Mouse (Mus musculus) spleen, postnatal 10 days (tissue): Measurements from ENCODE around the gene Vmn2r43.
"Not testable (repeated sequence)": the region's sequence is repeated elsewhere in the genome, so short reads cannot be mapped to it uniquely, and the experiment has no call there.

Source experiments
- DNase-seq, 2 experiments: peaks; one replicate each; pipeline ENCODE4 v3.0.0; 2021 to 2022; ENCODE audit warnings: low spot score in 2 of 2

Vmn2r43 gene

GRCm38 (mm10) chr7:8260499-8260898, at the start of gene Vmn2r43:
Vmn2r43 (minus strand) TSS chr7:8260599.
- not testable (repeated sequence) for DNase-seq

DNA sequence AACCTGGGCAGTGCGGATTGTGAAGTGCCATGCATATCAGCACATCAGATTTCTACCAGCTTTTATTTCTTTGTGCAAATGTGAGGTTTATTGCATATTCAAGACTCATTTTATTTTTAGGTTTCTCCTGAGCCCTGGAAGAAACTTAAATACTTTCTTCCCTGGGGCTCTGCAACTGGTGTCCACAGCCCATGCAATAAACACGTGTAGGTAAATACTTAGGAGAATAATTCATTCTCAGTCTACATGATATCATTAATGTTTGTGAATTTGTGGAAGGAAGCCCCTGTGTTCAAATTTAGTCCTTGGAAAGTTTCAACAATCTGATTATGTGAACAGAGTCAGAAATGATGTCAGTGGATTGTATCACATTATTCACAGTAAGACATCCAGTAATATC, 60.2 kb downstream of the Vmn2r43 start, which contains the start of gene Vmn2r42:
Vmn2r42 (minus strand) TSS at position 101 of the 400 bp plus-strand sequence.
- DNase-seq = not testable (repeated sequence)
